Mouse (Mus musculus) myocyte (in vitro differentiated cells): Measurements from ENCODE around the gene Ehmt2. TPM values are rescaled to one million over a fixed set of nuclear protein-coding genes. Genes with fewer than 3 reads are reported as not detected.

Experiments used
- H3K27me3 ChIP-seq: one replicate; pipeline ENCODE4 v1.6.1; 2011; ENCODE audit not compliant: control insufficient read depth, insufficient read depth, insufficient read length
- H3K36me3 ChIP-seq: one replicate; pipeline ENCODE4 v1.6.1; 2011; ENCODE audit not compliant: control insufficient read depth, insufficient read depth
- H3K4me2 ChIP-seq: one replicate; pipeline ENCODE4 v1.6.1; 2011; ENCODE audit warnings: low read depth, control low read depth
- H3K4me3 ChIP-seq: one replicate; pipeline ENCODE4 v1.5.1; 2011; ENCODE audit warnings: mild to moderate bottlenecking, control low read depth, moderate library complexity
- H3K79me2 ChIP-seq: one replicate; pipeline ENCODE4 v1.6.1; 2011; ENCODE audit not compliant: control insufficient read depth, insufficient read depth
- H3ac ChIP-seq: one replicate; pipeline ENCODE4 v1.6.1; 2011; ENCODE audit not compliant: control insufficient read depth, insufficient read length
- CEBPB ChIP-seq: IDR thresholded peaks from 2 replicates; pipeline ENCODE4 v1.6.1; 2011; ENCODE audit warnings: mild to moderate bottlenecking, moderate library complexity; ENCODE audit not compliant: poor library complexity, insufficient read depth, severe bottlenecking
- E2F4 ChIP-seq: IDR thresholded peaks from one replicate; pipeline ENCODE4 v1.6.1; 2011; ENCODE audit warnings: mild to moderate bottlenecking, control low read depth, moderate library complexity; ENCODE audit not compliant: insufficient read depth
- MAX ChIP-seq: IDR thresholded peaks from one replicate; pipeline ENCODE4 v1.6.1; 2011; ENCODE audit warnings: low read depth, mild to moderate bottlenecking, control low read depth
- MYOD1 ChIP-seq, 3 experiments: IDR thresholded peaks; one replicate each; pipeline ENCODE4 v1.6.1; 2011; ENCODE audit warnings: control low read depth in 2 of 3, low read depth in 2 of 3, mild to moderate bottlenecking in 2 of 3, moderate library complexity in 1 of 3; ENCODE audit not compliant: insufficient read length in 2 of 3, control insufficient read depth in 1 of 3
- MYOG ChIP-seq, 3 experiments: IDR thresholded peaks; one replicate each; pipeline ENCODE4 v1.6.1; 2011; ENCODE audit warnings: control low read depth in 2 of 3, low read depth in 2 of 3, mild to moderate bottlenecking in 2 of 3; ENCODE audit not compliant: insufficient read length in 2 of 3, control insufficient read depth in 1 of 3, insufficient read depth in 1 of 3
- POLR2A ChIP-seq: IDR thresholded peaks from one replicate; pipeline ENCODE4 v1.6.1; 2011; ENCODE audit warnings: low read depth, mild to moderate bottlenecking, control low read depth, moderate library complexity; ENCODE audit not compliant: insufficient read length
- POLR2AphosphoS2 ChIP-seq: IDR thresholded peaks from one replicate; pipeline ENCODE4 v1.6.1; 2011; ENCODE audit warnings: low read depth, control low read depth; ENCODE audit not compliant: insufficient read length
- REST ChIP-seq: IDR thresholded peaks from one replicate; pipeline ENCODE4 v1.6.1; 2011; ENCODE audit warnings: mild to moderate bottlenecking, control low read depth, moderate library complexity; ENCODE audit not compliant: insufficient read depth, insufficient read length
- SRF ChIP-seq: IDR thresholded peaks from one replicate; pipeline ENCODE4 v1.6.1; 2011; ENCODE audit warnings: low read depth; ENCODE audit not compliant: control insufficient read depth, insufficient read length
- TCF12 ChIP-seq: IDR thresholded peaks from one replicate; pipeline ENCODE4 v1.6.1; 2011; ENCODE audit warnings: mild to moderate bottlenecking, control low read depth; ENCODE audit not compliant: poor library complexity, insufficient read depth, severe bottlenecking
- TCF3 ChIP-seq: IDR thresholded peaks from one replicate; pipeline ENCODE4 v1.6.1; 2011; ENCODE audit warnings: low read depth, control low read depth; ENCODE audit not compliant: insufficient read length
- USF1 ChIP-seq: IDR thresholded peaks from one replicate; pipeline ENCODE4 v1.6.1; 2011; ENCODE audit warnings: low read depth, mild to moderate bottlenecking, control low read depth, moderate library complexity
- polyA plus RNA-seq: library from polyadenylated mRNA; unstranded; fragments of >200 nt; fragmentation: generic; extraction: Trizol; gene quantifications from one replicate; pipeline ENCODE4 v1.2.1, GENCODE M21; 2012; ENCODE audit warnings: missing spikeins

Ehmt2 gene
- polyA plus RNA-seq, 1 experiment, result 94.5 TPM

DNA sequence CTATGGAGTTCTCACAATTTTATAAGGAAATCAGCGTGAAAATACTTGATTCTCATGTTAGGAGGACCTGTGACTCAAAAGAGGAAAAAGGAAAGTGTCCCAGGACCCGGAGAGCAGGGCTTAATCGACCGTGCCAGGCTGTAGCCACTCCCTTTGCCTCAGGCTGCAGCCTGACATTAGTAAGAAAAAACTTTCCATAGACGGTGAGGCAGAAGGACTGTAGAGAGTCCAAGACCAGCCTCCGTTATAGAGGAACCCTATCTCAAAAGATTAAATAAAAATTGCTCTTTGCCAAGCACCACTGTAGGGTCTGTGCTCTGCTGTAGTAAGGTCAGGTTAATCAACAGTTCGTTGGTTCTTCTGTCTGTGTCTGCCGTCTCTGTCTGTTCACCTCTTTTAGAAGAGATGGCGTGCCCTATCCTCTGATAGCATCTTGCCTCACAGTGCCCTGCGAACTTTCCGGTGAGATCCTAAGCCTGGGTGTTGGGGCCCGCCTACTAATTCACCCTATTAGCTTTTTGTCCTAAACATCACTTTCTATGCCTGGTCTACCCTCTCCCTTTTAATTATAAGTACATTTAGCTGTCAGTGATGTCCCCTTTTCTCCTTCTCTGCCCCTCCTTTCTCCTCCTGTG lies 61.7 kb downstream of the Ehmt2 start:
- Histone ChIP-seq H3K27me3 (no peaks in the 10 kb centered on the region), H3ac (peak overlapping the region; percentile 30), H3K79me2 (no peaks in the 10 kb centered on the region), H3K36me3 (no peaks in the 10 kb centered on the region), H3K4me3 (peak overlapping the region; percentile 40), H3K4me2 (peak overlapping the region; percentile 91)
- TF ChIP-seq POLR2AphosphoS2 (no peak), POLR2A (peak; percentile 7)

DNA sequence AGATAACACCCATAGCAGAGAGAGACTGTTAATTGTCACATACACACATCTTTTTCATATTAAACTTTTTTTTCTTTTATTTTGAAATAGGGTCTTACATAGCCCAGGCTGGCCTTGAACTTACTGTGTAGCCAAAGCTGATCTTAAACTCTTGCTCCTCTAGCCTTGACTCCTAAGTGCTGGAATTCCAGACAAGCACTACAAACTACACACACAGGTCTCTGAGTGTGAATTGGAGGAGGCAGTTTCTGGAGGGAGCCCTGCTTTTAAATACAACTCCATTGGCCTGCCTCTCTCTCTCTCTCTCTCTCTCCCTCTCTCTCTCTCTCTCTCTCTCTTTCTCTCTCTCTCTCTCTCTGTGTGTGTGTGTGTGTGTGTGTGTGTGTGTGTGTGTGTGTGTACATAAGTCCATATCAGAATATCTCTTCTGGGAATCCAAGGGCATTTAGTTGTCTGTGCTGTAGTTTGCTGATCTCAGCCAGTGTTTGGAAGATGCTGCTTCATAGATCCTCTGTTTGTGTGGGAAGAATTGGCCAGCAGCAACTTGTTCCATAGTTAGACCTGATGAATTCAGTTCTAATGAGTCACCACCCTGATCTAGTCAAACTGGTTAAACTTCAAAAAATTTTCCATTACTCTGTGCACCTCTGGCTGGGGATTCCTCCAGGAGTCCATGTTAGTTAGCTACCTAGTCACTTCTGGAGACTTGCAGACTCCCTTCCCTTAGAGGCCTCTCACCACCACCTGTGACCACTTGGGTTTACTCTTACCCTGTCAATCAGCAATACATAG lies 62.6 kb downstream of the Ehmt2 start:
- no peak overlapping the region for H3ac ChIP-seq
- peak overlapping the region; percentile 40 for H3K4me3 ChIP-seq
- no peaks in the 10 kb centered on the region for H3K27me3 ChIP-seq
- H3K36me3 ChIP-seq, result no peaks in the 10 kb centered on the region
- TF ChIP-seq MAX, result no peak
- TF ChIP-seq E2F4, result no peak
- no peak for TF ChIP-seq CEBPB
- TF ChIP-seq REST, result no peak
- TF ChIP-seq MYOG (IDR thresholded peaks at IDR 0.05; ENCODE audit: control insufficient read depth in 1 of 3, insufficient read depth in 1 of 3, insufficient read length in 2 of 3, low read depth in 2 of 3), result no peak
- no peak for TF ChIP-seq TCF3
- TF ChIP-seq TCF12, result no peak
- H3K79me2 ChIP-seq, result no peaks in the 10 kb centered on the region
- peak overlapping the region; percentile 91 for H3K4me2 ChIP-seq

DNA sequence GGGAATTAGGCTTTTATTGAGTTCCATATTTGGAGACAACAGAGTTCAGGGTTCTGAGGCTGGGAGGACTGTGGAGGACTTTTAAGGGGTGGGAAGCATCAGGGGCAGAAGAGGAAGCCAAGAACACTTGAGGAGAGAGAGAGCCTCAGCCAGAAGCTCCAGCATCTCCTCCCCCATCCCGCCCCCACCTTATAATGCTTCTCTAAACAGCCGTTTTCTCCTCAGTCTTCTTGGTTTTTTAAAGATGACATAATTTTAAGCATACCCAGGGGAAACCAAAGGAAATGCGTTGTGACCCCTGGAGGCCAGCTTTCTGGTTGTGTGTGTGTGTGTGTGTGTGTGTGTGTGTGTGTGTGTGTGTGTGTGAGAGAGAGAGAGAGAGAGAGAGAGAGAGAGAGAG lies 63.9 kb downstream of the Ehmt2 start:
- TF ChIP-seq USF1, result no peak
- no peak for TF ChIP-seq MAX
- TF ChIP-seq POLR2A, result no peak
- no peak for TF ChIP-seq E2F4
- TF ChIP-seq POLR2AphosphoS2, result no peak
- no peak for TF ChIP-seq MYOD1 (IDR thresholded peaks at IDR 0.05; ENCODE audit: control insufficient read depth in 1 of 3, insufficient read length in 2 of 3, low read depth in 2 of 3)
- TF ChIP-seq MYOG (IDR thresholded peaks at IDR 0.05; ENCODE audit: control insufficient read depth in 1 of 3, insufficient read depth in 1 of 3, insufficient read length in 2 of 3, low read depth in 2 of 3), result no peak
- TF ChIP-seq SRF, result no peak
- TF ChIP-seq CEBPB, result no peak
- no peak for TF ChIP-seq TCF12
- TF ChIP-seq REST, result no peak
- TF ChIP-seq TCF3, result no peak
- Histone ChIP-seq H3K79me2 (no peaks in the 10 kb centered on the region), H3ac (no peak overlapping the region), H3K36me3 (no peaks in the 10 kb centered on the region), H3K27me3 (no peaks in the 10 kb centered on the region), H3K4me2 (peak overlapping the region; percentile 27), H3K4me3 (no peak overlapping the region)

DNA sequence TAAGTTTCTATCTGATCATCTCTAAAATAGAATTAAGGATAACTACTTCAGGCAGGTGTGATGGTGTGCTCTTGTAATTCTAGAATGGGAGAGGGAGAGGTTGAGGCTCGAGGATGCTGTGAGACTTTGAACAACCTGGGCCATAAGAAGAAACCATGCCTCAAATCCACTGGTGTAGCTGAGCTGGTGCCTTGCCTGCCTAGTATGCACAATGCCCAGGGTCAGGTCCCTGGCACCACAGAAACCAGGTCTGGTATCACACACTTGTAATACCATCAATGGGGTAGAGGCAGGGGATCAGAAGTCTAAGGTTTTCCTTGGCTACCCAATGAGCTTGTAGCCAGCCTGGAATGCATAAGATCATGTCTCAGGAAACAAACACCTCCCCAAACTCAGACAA lies 64.6 kb downstream of the Ehmt2 start:
- no peak for TF ChIP-seq CEBPB
- no peak for TF ChIP-seq MYOD1 (IDR thresholded peaks at IDR 0.05; ENCODE audit: control insufficient read depth in 1 of 3, insufficient read length in 2 of 3, low read depth in 2 of 3)
- TF ChIP-seq TCF3, result no peak
- TF ChIP-seq SRF, result no peak
- no peak for TF ChIP-seq POLR2A
- no peak for TF ChIP-seq REST
- no peak for TF ChIP-seq POLR2AphosphoS2
- TF ChIP-seq USF1, result no peak
- TF ChIP-seq E2F4, result no peak
- TF ChIP-seq MAX, result no peak
- no peak for TF ChIP-seq TCF12
- no peak for TF ChIP-seq MYOG (IDR thresholded peaks at IDR 0.05; ENCODE audit: control insufficient read depth in 1 of 3, insufficient read depth in 1 of 3, insufficient read length in 2 of 3, low read depth in 2 of 3)
- Histone ChIP-seq H3K36me3 (no peaks in the 10 kb centered on the region), H3K79me2 (no peaks in the 10 kb centered on the region), H3K4me3 (no peak overlapping the region), H3ac (no peak overlapping the region), H3K27me3 (no peaks in the 10 kb centered on the region), H3K4me2 (no peak overlapping the region)

Other genes with a start within 250 kb of the Ehmt2 start
- gene Tnxb, start 227.9 kb upstream of the Ehmt2 start, polyA plus RNA-seq, result under 0.01 TPM
- not detected for gene C4b, start 154.6 kb upstream of the Ehmt2 start, polyA plus RNA-seq
- not detected for gene Cyp21a1, start 93.9 kb upstream of the Ehmt2 start, polyA plus RNA-seq
- 29.9 TPM for gene Stk19, start 61.5 kb upstream of the Ehmt2 start, polyA plus RNA-seq
- gene Dxo, start 61.5 kb upstream of the Ehmt2 start, polyA plus RNA-seq, result 25.7 TPM
- 38.4 TPM for gene Skiv2l, start 48.3 kb upstream of the Ehmt2 start, polyA plus RNA-seq
- gene Nelfe, start 48.1 kb upstream of the Ehmt2 start, polyA plus RNA-seq, result 60.0 TPM
- gene Cfb, start 36.0 kb upstream of the Ehmt2 start, polyA plus RNA-seq, result 0.37 TPM
- 10.2 TPM for gene Zbtb12, start 19.0 kb upstream of the Ehmt2 start, polyA plus RNA-seq
- gene Gm20547, start 16.4 kb upstream of the Ehmt2 start, polyA plus RNA-seq, result not detected
- 0.43 TPM for gene C2, start 204 bp upstream of the Ehmt2 start, polyA plus RNA-seq
- gene Slc44a4, start 16.0 kb downstream of the Ehmt2 start, polyA plus RNA-seq, result 14.6 TPM
- gene Neu1, start 32.8 kb downstream of the Ehmt2 start, polyA plus RNA-seq, result 30.1 TPM
- 7.3 TPM for gene Hspa1b, start 60.8 kb downstream of the Ehmt2 start, polyA plus RNA-seq
- gene Gm20481, start 71.4 kb downstream of the Ehmt2 start, polyA plus RNA-seq, result not detected
- 1.8 TPM for gene Hspa1a, start 73.7 kb downstream of the Ehmt2 start, polyA plus RNA-seq
- gene Hspa1l, start 74.2 kb downstream of the Ehmt2 start, polyA plus RNA-seq, result 1.3 TPM
- gene Lsm2, start 83.4 kb downstream of the Ehmt2 start, polyA plus RNA-seq, result 52.3 TPM
- 208 TPM for gene Vars, start 102.5 kb downstream of the Ehmt2 start, polyA plus RNA-seq
- 0.05 TPM for gene Vwa7, start 118.1 kb downstream of the Ehmt2 start, polyA plus RNA-seq
- gene Sapcd1, start 129.5 kb downstream of the Ehmt2 start, polyA plus RNA-seq, result 0.14 TPM
- gene Msh5, start 148.3 kb downstream of the Ehmt2 start, polyA plus RNA-seq, result 2.1 TPM
- 412 TPM for gene Clic1, start 151.5 kb downstream of the Ehmt2 start, polyA plus RNA-seq
- 101 TPM for gene Ddah2, start 160.6 kb downstream of the Ehmt2 start, polyA plus RNA-seq
- 0.18 TPM for gene Ly6g6c, start 166.9 kb downstream of the Ehmt2 start, polyA plus RNA-seq
- not detected for gene Mpig6b, start 167.7 kb downstream of the Ehmt2 start, polyA plus RNA-seq
- gene Ly6g6e, start 178.4 kb downstream of the Ehmt2 start, polyA plus RNA-seq, result not detected
- not detected for gene Ly6g6d, start 179.6 kb downstream of the Ehmt2 start, polyA plus RNA-seq
- not detected for gene Ly6g6f, start 187.1 kb downstream of the Ehmt2 start, polyA plus RNA-seq
- gene Abhd16a, start 190.8 kb downstream of the Ehmt2 start, polyA plus RNA-seq, result 64.7 TPM
- gene Ly6g5c, start 209.8 kb downstream of the Ehmt2 start, polyA plus RNA-seq, result not detected
- 0.11 TPM for gene Ly6g5b, start 217.0 kb downstream of the Ehmt2 start, polyA plus RNA-seq
- gene Gpank1, start 223.0 kb downstream of the Ehmt2 start, polyA plus RNA-seq, result 17.4 TPM
- gene Csnk2b, start 223.6 kb downstream of the Ehmt2 start, polyA plus RNA-seq, result 320 TPM
- 12.8 TPM for gene D17H6S53E, start 227.9 kb downstream of the Ehmt2 start, polyA plus RNA-seq
- 0.18 TPM for gene Apom, start 233.6 kb downstream of the Ehmt2 start, polyA plus RNA-seq
- gene Bag6, start 236.7 kb downstream of the Ehmt2 start, polyA plus RNA-seq, result 271 TPM